Mouse (Mus musculus) CD4-positive, CD25-positive, alpha-beta regulatory T cell, adult 4 months (primary cell): ENCODE measurements at regions not wholly inside any gene's neighbourhood (a gene's known extent, or its start where the extent isn't known, plus 50 kb on each side); places are given as distances from the start of the nearest gene placed in this dataset.
A peak's percentile ranks its signal among the peaks of the same experiment; 100 is the strongest.

Experiments
- ATAC-seq: one replicate; pipeline ENCODE4 v1.8.0; 2017

DNA sequence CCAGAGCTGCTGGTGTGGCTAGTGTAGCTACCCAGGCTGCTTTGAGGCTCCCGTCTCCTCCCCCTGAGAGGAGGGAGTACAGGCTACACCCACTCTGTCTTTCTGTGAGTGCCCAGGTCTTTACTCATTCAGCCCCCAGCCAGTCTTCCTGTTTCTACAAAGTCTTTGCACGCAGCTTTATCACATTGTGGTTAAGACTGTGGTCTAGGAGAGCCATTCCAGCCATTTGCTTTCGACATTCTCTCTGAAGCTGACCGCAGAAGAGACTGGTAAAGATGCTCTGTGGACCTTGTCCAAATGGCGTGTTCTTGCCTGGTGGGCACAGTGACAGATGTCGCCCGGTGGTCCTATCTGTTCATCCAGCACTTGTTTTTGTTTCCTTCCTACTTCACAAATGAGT, 62.0 kb downstream of the Tpra1 start:
- ATAC-seq = no peak

- no peak for ATAC-seq
Measured at GRCm38 (mm10) chr6:88964911-88965310, 62.9 kb downstream of the Tpra1 start.

DNA sequence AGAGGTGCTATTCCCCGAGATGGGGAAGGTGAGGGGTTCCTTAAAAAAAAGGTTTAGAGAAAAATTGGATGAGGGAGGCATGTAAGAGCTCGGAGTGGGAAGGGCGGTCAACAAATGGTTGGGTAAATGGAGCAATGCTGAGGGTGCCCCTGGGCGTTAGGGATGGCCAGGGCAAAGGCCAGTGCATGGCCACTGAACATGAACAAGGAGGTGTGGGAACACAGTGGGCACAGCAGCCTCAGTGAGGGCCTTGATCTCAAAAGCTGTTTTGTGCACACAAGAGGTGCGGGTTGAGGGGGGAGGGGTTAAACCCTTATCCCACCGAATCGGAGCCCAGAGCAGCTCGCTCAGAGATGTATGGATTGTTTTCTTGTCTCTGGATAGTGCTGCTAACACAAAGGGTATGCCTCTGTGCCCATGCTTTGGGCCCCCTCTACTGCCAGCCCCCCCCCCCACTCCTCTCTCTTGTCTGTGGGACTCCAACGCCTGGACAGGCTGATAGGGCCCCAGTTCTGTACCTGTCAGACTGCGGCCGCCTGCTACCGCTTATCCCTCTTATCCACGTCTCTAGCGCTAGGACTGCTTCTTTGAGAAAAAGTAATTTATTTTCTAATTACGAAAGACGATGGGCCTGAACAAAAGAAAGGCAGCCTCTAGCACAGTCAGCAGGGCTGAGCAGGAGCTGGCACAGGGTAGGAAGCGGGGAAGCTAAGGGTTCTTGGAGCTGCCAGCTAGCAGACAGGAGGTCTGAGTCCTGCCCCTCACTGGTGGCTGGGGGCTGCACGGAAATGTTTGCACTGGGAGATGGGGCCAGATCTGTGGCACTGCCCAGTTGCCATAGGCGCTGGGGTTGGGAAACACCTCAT, 63.5 kb downstream of the Tpra1 start:
- ATAC-seq = no peak

DNA sequence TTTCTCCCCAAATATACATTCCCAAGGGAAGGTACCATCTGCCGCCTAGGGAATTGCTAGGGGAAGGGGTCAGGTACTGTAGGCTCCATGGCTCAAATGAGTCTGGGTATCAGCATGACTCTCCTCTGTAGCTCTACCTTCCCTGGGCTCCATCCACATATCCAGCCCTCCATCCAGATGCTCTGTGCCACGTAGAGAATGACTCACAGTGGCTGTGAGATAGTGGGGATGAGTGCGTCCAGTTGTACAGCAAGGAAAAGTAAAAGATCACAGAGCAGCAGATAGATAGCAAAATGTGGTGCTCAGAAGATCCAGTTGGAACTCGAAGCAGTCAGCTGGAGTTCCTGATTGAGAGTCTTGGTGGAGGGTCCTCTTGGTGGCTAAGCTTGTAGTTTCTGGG, 64.5 kb downstream of the Tpra1 start:
- ATAC-seq = no peak

GRCm38 (mm10) chr6:88968842-88969241, 66.8 kb downstream of the Tpra1 start:
- no peak for ATAC-seq

GRCm38 (mm10) chr6:88971729-88972128, 69.7 kb downstream of the Tpra1 start:
- ATAC-seq = no peak

DNA sequence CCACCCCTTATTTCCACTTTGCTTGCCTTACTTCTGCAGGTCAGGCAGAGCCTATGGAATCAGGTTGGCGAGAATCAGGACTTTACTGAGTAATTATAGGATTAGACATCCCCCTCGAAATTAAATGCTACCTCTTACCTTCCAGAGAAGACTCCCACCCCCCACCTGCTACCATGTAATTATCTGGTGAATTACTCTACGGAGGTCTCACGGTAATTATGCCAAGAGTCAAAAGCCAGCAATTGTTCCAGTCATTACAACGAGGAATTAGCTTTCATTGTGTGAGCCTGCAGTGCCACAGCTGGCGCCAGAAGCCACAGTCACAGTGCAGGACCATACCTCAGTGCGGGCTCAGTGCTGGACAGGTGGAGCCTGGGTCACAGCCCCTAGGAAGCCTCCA, 72.4 kb downstream of the Tpra1 start:
- no peak for ATAC-seq

- no peak for ATAC-seq
Measured at GRCm38 (mm10) chr6:88976581-88976980, 74.5 kb downstream of the Tpra1 start.

DNA sequence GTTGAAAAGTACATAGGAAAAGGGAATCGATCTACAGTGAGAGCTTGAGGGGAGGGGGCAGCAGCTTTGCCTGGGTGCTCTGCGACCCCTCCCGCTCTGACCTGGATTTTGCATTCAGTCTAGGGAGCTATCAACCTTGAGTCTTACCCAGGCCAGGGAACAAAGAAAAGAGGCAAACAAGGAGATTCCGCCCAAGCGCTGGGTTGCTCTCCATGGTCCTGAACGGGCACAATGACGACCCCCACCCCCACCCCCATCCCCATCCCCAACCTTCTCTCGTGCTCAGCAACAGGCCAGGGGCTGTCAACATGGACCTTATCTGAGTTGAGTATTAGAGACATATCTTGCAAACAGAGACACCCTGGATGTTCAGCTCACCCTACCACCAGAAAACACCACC, 74.9 kb downstream of the Tpra1 start:
- no peak for ATAC-seq

DNA sequence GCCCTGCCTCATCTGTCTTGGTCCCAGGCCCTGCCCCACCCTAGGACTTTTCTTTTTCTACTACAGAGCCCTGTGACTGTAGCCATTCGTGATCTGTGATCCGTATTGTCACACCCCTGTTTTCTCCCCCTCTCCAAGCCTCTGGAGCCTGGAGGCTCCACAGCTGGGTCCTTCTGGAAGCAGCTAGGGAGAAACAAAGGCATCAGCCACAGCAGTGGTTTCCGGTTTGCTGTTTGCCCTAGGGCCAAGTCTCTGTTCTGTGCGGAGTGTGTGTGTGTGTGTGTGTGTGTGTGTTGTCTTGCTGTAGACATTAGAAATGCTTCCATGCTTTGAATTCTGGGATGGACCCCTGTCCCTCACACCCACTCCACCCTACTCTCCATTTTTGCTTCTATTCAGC, 76.9 kb downstream of the Tpra1 start:
- no peak for ATAC-seq

DNA sequence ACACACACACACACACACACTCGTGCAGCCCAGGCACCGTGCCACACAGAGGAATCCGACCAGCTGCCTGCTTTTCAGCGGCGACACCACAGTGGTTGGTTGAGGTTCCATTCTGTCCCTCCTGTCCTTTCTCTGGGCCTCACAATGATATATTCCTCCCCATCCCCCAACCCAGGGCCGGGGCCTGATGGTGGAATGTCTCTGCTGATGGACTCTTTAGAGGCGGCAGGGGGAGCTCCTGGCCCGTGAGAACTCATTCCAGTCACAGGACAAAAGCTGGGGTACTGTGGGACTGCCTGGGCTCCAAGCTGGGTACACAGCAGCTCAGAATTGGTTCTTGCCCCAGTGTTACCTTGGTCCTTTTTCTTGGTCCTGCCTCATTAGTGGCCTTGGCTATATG, 78.1 kb downstream of the Tpra1 start:
- peak; percentile 45 for ATAC-seq

DNA sequence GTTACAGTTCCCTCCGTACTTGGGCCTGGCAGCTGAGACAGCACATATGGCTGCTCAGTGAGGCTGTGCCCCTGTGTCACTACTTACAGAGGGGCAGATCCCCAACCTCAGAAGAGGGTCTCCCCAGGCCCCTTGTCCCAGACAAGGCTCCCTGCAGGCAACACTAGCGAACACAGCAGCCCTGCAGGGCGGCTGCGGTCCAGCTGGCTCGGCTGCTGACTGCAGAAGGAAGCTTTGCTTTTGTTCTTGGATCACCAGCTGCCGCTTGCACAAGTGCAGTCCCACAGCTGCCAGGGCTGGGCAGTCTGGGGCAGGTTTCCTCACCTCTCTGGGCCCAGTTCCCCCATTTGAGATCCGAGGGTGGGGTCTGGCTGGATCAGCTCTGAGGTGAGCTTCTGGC, 79.5 kb downstream of the Tpra1 start:
- ATAC-seq = no peak

- no peak for ATAC-seq
Measured at GRCm38 (mm10) chr6:88984170-88984569, 82.1 kb downstream of the Tpra1 start.

DNA sequence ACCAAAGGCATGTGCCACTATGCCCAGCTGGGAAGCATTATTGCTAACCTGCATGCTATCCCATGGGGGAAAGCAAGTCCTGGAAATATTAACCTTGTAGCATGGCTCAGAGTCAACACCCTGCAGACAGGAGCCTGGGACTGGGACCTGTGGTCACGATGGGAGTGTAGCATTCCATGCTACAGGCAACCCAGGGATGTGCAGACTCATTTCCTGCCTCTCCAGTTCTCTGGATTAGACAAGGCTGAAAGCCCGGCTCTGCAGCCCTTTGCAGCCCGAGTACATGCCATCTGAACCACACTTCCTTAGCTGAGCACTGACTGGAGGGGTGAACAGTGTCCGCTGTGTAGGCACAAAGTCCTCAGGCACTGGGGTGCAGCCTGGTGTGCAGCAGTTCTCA, 82.8 kb downstream of the Tpra1 start:
- ATAC-seq = no peak

- ATAC-seq = no peak
Measured at GRCm38 (mm10) chr6:88988551-88988950, 86.5 kb downstream of the Tpra1 start.

- ATAC-seq = no peak
Measured at GRCm38 (mm10) chr6:88989617-88990299, 87.7 kb downstream of the Tpra1 start.

DNA sequence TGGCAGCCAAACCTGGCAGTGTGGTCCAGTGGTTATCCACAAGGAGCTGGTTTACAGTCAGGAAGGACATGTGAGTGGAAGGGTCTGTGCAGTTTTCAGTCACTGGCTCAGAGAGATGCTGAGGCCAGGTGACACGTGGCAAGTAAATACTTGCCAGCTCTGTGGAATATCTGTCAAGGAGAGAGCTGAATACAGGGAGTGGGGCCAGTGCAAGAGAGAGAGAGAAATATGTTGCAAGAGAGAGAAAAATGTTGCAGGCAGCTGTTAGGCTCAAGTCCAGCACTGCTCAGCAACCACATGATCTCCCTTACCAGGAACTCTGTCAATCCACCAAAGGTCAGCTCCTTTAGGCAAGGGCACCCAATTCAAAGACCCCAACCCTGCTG, 88.2 kb downstream of the Tpra1 start:
- ATAC-seq = no peak

GRCm38 (mm10) chr6:88995077-88995476, 93.0 kb downstream of the Tpra1 start:
- no peak for ATAC-seq

DNA sequence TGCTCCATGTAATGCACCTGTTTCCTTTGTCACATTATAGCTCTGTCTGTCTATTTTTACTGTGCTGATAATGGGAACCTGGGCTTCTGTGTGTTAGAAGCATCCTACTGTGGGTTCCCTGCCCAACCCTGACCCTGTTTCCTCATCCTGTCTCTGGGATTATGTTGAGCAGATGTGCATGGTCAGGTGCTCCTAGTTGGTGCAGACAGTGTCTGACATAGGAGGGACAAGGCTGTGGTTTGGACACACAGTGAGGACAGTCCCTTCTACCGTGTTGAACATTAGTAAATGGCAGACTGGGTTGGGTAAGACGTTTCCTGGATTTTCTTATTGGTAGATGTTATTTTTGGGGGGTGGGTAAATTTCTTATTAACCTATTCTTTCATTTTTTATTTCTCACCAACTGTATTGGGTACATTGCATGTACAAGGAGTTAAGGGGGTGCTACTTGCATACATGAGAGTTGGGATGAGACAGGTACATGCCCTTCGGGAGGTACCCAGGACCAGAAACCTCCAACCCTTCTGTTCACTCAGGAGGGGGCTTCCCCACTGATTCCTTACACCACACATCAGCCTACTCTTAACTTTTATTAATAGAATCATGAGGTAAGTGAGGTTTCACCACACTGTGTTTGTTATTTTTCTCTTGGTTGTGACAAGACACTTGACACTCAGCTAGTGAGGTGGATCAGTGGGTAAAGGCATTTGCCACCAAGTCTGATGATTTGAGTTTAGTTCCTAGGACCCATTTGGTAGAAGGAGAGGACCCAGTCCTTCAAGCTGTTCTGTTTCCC, 97.1 kb downstream of the Tpra1 start:
- ATAC-seq = no peak

GRCm38 (mm10) chr6:89000359-89000758, 98.3 kb downstream of the Tpra1 start:
- ATAC-seq = no peak

- no peak for ATAC-seq
Measured at GRCm38 (mm10) chr6:89003197-89003923, 101.3 kb downstream of the Tpra1 start.

GRCm38 (mm10) chr6:89005094-89005493, 103.0 kb downstream of the Tpra1 start:
- ATAC-seq = no peak

DNA sequence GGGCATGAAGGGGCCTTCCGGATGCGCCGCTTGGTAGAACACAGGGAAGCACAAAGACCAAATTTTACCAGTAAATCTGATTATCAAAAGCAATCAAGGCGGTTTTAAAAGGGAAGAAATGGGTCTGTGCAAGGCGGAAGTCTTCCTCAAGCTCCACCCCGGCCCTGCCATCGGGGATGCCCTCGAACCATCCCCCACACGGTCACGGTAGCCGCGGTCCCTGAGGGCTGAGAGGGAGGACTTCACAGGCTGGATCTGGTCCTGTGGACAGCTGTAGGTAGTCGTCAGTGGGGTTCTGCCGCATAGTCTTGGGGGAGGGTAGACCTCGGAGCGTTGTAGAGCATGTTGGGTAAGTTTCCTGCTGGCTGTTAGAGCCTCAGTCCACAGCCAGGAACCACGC, 104.9 kb downstream of the Tpra1 start:
- peak; percentile 23 for ATAC-seq
